Mouse (Mus musculus) ovary, postnatal 14 days (tissue): ENCODE results near the gene Foxp1.
A peak's percentile ranks its signal among the peaks of the same experiment; 100 is the strongest.

ENCODE experiments used
- DNase-seq: peaks from one replicate; pipeline ENCODE4 v3.0.0; 2022; ENCODE audit warnings: low spot score

Gene Foxp1

GRCm38 (mm10) chr6:99328146-99328545, 194.4 kb downstream of the Foxp1 start:
- DNase-seq = no peak

GRCm38 (mm10) chr6:99327721-99328120, 194.8 kb downstream of the Foxp1 start:
- peak; percentile 14 for DNase-seq

GRCm38 (mm10) chr6:99325881-99326280, 196.6 kb downstream of the Foxp1 start:
- no peak for DNase-seq

GRCm38 (mm10) chr6:99325461-99325860, 197.1 kb downstream of the Foxp1 start:
- no peak for DNase-seq

- no peak for DNase-seq
These were observed 200.2 kb downstream of the Foxp1 start for GRCm38 (mm10) chr6:99322132-99322904.

GRCm38 (mm10) chr6:99320444-99320843, 202.1 kb downstream of the Foxp1 start:
- DNase-seq = no peak

- no peak for DNase-seq
These were observed 202.8 kb downstream of the Foxp1 start for GRCm38 (mm10) chr6:99319415-99320405.

- no peak for DNase-seq
These were observed 207.8 kb downstream of the Foxp1 start for GRCm38 (mm10) chr6:99314746-99315145.

GRCm38 (mm10) chr6:99310529-99310928, 212.0 kb downstream of the Foxp1 start:
- DNase-seq = no peak

- no peak for DNase-seq
These were observed 212.4 kb downstream of the Foxp1 start for GRCm38 (mm10) chr6:99310171-99310500.

- DNase-seq = no peak
These were observed 212.9 kb downstream of the Foxp1 start for GRCm38 (mm10) chr6:99309466-99310170.

- no peak for DNase-seq
These were observed 216.8 kb downstream of the Foxp1 start for GRCm38 (mm10) chr6:99305751-99306150.

- no peak for DNase-seq
These were observed 217.3 kb downstream of the Foxp1 start for GRCm38 (mm10) chr6:99305236-99305635.

- DNase-seq = no peak
These were observed 219.7 kb downstream of the Foxp1 start for GRCm38 (mm10) chr6:99302662-99303435.

- DNase-seq = no peak
These were observed 220.6 kb downstream of the Foxp1 start for GRCm38 (mm10) chr6:99301923-99302322.

GRCm38 (mm10) chr6:99300235-99300634, 222.3 kb downstream of the Foxp1 start:
- DNase-seq = no peak

GRCm38 (mm10) chr6:99299196-99299595, 223.3 kb downstream of the Foxp1 start:
- DNase-seq = no peak

GRCm38 (mm10) chr6:99297535-99297934, 225.0 kb downstream of the Foxp1 start:
- DNase-seq = no peak

GRCm38 (mm10) chr6:99295495-99295894, 227.0 kb downstream of the Foxp1 start:
- peak; percentile 8 for DNase-seq

- no peak for DNase-seq
These were observed 233.3 kb downstream of the Foxp1 start for GRCm38 (mm10) chr6:99289220-99289619.

GRCm38 (mm10) chr6:99285026-99285425, 237.5 kb downstream of the Foxp1 start:
- no peak for DNase-seq

- no peak for DNase-seq
These were observed 238.5 kb downstream of the Foxp1 start for GRCm38 (mm10) chr6:99284019-99284418.
